Mouse (Mus musculus) Patski (cell line): ENCODE measurements around the gene Gabarap. TPM values are rescaled to one million over a fixed set of nuclear protein-coding genes. Genes with fewer than 3 reads are reported as not detected.

Experiments
- ATAC-seq: fragments of 100-300 bp; one replicate; pipeline ENCODE4 v1.8.0; 2021
- CTCF ChIA-PET: fragments of 350-600 bp; sonication (Branson Sonifier 250); formaldehyde crosslinking; loops from one replicate; lab custom pipeline; 2022; ENCODE audit warnings: inconsistent platforms; lab: Charles Lee
- POLR2A ChIA-PET: fragments of 350-600 bp; sonication (Branson Sonifier 250); formaldehyde crosslinking; loops from one replicate; lab custom pipeline; 2022; ENCODE audit warnings: antibody characterized with exemption, inconsistent platforms; lab: Charles Lee
- DNase-seq: peaks from one replicate; pipeline ENCODE4 v3.0.0-alpha.2; 2011; ENCODE audit warnings: low read depth, low spot score
- H3K27me3 ChIP-seq: fragments of 371-371 bp; one replicate; pipeline ENCODE4 v1.5.1; 2021
- CTCF ChIP-seq: fragments of 100-300 bp; IDR thresholded peaks from one replicate; pipeline ENCODE4 v1.5.1; 2021
- in situ Hi-C: fragments of 300-500 bp; cut with MboI; formaldehyde crosslinking; loops from 3 replicates; pipeline ENCODE4 v1.11.1; 2018; ENCODE audit warnings: low pct_unique_long_range_greater_than_20kb, mixed read lengths
- polyA plus RNA-seq: library from polyadenylated mRNA; unstranded; gene quantifications from one replicate; pipeline ENCODE4 v1.2.3, GENCODE M21; 2021

Gabarap gene
- polyA plus RNA-seq, 1 experiment from 2014 or later = 528 TPM

- DNase-seq (no peak), ATAC-seq (no peak)
- CTCF ChIA-PET = no interaction called here
- in situ Hi-C loops = loop anchor here (25.0 kb wide), 2 partner anchors 571 to 896 kb away; partner anchors contain the start of genes Kdm6b, Per1 and Vamp2
- no peak for TF ChIP-seq CTCF
- H3K27me3 ChIP-seq = no peaks in the 10 kb centered on the region
- POLR2A ChIA-PET = interaction anchor here (1.6 kb wide), 1 partner anchor 14 kb away, joined by 7 read pairs; no protein-coding TSS in a partner anchor
Measured at GRCm38 (mm10) chr11:69982877-69983276, 8.1 kb upstream of the Gabarap start.

DNA sequence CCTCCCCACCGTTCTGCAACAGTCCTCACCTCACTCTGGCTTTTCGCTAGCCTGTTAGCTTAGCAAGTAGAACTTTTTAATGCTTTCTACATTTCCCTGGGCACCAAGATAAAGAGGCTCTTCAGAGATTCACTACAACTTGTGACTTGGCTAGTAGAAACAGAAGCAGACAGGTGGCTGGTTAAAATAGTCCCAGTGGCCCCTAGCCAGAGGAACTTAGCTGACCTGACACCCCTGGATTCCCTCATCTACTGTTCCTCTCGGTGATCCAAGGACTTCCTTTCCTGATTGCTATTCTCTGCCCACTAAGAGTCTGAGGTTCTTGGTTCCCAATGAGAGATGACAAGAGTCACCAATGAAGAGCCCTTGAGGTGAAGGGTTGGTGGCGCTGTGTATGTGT, 7.6 kb upstream of the Gabarap start:
- no peak for TF ChIP-seq CTCF
- DNase-seq = no peak
- H3K27me3 ChIP-seq = no peaks in the 10 kb centered on the region
- no peak for ATAC-seq
- CTCF ChIA-PET = interaction anchor here (0.7 kb wide), 1 partner anchor 35 kb away, joined by 3 read pairs; no protein-coding TSS in a partner anchor
- in situ Hi-C loops = loop anchor here (25.0 kb wide), 2 partner anchors 571 to 896 kb away; partner anchors contain the start of genes Kdm6b, Per1 and Vamp2
- POLR2A ChIA-PET = interaction anchor here (0.6 kb wide), 1 partner anchor 50 kb away, joined by 4 read pairs; no protein-coding TSS in a partner anchor

- in situ Hi-C loops = loop anchor here (25.0 kb wide), 2 partner anchors 572 to 897 kb away; partner anchors contain the start of genes Kdm6b, Per1 and Vamp2
- ATAC-seq = no peak
- POLR2A ChIA-PET = no interaction called here
Measured at GRCm38 (mm10) chr11:69984431-69984830, 6.5 kb upstream of the Gabarap start.

DNA sequence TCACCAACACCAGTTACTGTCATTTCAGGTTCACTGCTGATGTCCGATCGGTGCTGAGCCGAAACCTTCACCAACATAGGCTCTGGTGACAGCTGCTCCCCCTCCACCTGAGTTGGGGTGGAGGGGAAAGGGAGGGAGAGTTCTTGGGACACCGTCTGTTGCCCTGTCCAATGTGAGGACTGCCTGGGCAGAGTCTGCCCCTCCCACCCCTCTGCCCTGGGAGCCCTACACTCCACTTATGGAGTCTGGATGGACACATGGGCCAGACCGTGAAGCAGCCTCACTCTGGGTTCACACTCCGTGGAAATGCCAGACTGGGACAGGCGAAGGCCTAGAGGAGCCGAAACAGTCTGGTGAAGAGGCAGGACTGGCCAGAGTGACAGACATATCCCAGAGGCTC, 994 bp upstream of the Gabarap start:
- no peak for TF ChIP-seq CTCF
- in situ Hi-C loops = loop anchor here (25.0 kb wide), 2 partner anchors 578 to 903 kb away; partner anchors contain the start of genes Kdm6b, Per1 and Vamp2
- no peak for DNase-seq
- no peaks in the 10 kb centered on the region for H3K27me3 ChIP-seq
- POLR2A ChIA-PET = interaction anchor here (2.6 kb wide), 1 partner anchor 9 kb away, joined by 16 read pairs; the partner anchor contains the start of genes Ctdnep1 and Elp5
- CTCF ChIA-PET = no interaction called here
- no peak for ATAC-seq

More at GRCm38 (mm10) chr11:69984431-69984830, 6.5 kb upstream of the Gabarap start:
- no peak for TF ChIP-seq CTCF
- no peaks in the 10 kb centered on the region for H3K27me3 ChIP-seq
- CTCF ChIA-PET = no interaction called here
- DNase-seq = no peak

DNA sequence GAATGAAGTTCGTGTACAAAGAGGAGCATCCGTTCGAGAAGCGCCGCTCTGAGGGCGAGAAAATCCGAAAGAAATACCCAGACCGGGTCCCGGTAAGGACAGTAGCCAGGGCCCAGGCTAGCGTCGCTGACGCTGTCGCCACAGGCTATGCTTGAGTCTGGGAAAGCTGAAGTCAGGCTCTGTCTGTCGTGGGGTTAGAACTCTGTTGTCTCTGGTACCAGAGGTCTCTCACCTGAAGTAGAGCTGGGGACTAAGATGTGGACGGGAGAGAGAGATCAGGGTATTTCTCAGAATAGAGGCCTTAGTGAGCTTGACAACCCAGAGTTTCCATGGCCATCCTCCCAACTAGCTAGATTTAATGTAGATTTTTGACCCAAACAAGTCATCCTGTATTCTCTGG, 768 bp downstream of the Gabarap start:
- no peak for TF ChIP-seq CTCF
- ATAC-seq = no peak
- in situ Hi-C loops = loop anchor here (25.0 kb wide), 2 partner anchors 579 to 904 kb away; partner anchors contain the start of genes Kdm6b, Per1 and Vamp2

DNA sequence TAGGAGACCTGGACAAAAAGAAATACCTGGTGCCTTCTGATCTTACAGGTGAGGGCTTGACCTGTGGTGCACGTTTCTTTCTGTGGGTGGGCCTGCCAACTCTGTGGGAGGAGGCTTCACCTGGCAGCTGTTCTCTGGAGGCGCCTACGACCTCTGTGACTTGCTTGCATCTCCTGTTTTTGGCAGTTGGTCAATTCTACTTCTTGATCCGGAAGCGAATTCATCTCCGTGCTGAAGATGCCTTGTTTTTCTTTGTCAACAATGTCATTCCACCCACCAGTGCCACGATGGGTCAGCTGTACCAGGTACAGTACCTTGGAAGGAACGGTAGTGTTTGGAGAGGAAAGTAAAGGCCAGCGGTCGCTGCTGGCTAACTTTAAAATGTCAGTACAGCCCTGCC, 1.5 kb downstream of the Gabarap start:
- ATAC-seq = no peak
- no peak for DNase-seq
- in situ Hi-C loops = loop anchor here (25.0 kb wide), 2 partner anchors 580 to 905 kb away; partner anchors contain the start of genes Kdm6b, Per1 and Vamp2
- POLR2A ChIA-PET = interaction anchor here (0.6 to 2.6 kb wide), 2 partner anchors 11 to 27 kb away, joined by 3 to 16 read pairs; partner anchors contain the start of genes Ctdnep1 and Elp5
- no peak for TF ChIP-seq CTCF
- CTCF ChIA-PET = no interaction called here
- H3K27me3 ChIP-seq = no peaks in the 10 kb centered on the region

More for the DNA sequence above, 768 bp downstream of the Gabarap start:
- ChIA-PET CTCF (no interaction called here), POLR2A (interaction anchor here (0.6 to 2.6 kb wide), 2 partner anchors 10 to 28 kb away, joined by 3 to 16 read pairs; partner anchors contain the start of genes Ctdnep1 and Elp5)
- no peak for DNase-seq
- no peaks in the 10 kb centered on the region for H3K27me3 ChIP-seq

- in situ Hi-C loops = loop anchor here (25.0 kb wide), 2 partner anchors 581 to 906 kb away; partner anchors contain the start of genes Kdm6b, Per1 and Vamp2
- no peaks in the 10 kb centered on the region for H3K27me3 ChIP-seq
- DNase-seq = no peak
- ChIA-PET CTCF (no interaction called here), POLR2A (interaction anchor here (0.9 kb wide), 1 partner anchor 12 kb away, joined by 3 read pairs; the partner anchor contains the start of gene Ctdnep1)
- ATAC-seq = no peak
- TF ChIP-seq CTCF = no peak
Measured at GRCm38 (mm10) chr11:69992932-69993331, 2.0 kb downstream of the Gabarap start.

DNA sequence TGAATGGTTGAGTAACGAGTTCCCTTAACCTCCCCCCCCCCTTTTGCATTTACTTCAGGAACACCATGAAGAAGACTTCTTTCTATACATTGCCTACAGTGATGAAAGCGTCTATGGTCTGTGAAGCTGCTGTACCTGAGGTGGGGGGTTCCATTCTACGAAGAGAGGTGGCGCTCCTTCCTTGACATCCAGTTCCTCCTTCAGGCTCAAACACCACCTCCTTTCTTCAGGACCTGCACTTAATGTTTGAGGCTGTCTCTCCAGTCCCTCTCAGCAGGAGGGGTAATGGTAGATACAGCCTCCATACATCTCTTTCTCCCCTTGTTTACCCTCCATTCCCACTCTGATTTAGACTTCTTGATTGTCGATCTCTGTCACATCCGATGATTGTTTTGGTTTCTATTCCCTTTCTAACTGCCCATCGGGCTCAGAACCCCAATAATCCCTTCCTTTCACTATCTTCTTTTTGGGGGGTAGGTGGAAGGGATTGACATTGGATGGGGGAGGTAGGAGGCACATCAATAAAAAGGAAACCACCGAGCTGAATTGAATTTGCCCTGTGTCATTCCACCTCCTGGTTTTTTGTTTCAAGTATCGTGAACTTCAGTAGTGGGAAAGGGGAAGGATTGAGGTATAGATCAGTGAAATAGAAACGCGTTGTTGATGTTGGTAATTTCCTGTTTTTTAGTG, 3.6 kb downstream of the Gabarap start:
- ATAC-seq (no peak), DNase-seq (no peak)
- H3K27me3 ChIP-seq = no peaks in the 10 kb centered on the region
- CTCF ChIA-PET = no interaction called here
- POLR2A ChIA-PET = no interaction called here
- TF ChIP-seq CTCF = no peak
- in situ Hi-C loops = loop anchor here (25.0 kb wide), 2 partner anchors 582 to 907 kb away; partner anchors contain the start of genes Kdm6b, Per1 and Vamp2

DNA sequence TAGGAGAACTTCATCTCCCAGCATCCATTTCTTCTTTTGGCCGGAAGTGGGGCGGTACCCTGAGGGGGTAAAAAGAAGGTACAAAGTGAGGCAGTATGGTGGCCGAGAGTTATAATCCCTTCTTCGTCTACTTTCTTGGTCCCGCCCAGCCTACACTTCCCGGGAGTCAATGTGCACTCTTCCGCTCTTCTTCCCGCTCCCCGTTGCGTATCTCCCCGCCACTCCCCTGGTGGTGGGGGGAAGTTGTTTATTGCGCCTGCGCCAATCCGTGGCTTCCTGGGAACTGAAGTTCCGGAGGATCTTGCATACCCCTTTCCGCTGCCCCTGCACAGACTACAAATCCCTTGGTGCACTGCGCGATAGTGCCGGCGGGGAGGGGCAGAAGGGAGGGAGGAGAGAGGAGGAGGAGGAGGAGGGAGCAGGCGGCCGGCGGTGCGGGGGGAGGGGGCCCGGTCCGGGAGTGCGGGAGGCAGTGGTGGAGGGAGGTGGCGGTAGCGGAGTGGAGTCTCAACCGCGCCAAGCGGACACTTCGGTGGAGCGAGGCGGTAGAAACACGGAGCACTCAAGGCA, 4.5 kb downstream of the Gabarap start, which contains the start of gene Phf23:
Gene Phf23, plus strand, starts transcription at position 387 of the 570 bp plus-strand sequence.
- ChIA-PET POLR2A (interaction anchor here (0.5 to 1.7 kb wide), 4 partner anchors 13 to 95 kb away, joined by 3 to 7 read pairs (median 5); partner anchors contain the start of genes Acadvl and Elp5), CTCF (interaction anchor here (1.4 to 1.6 kb wide), 2 partner anchors 14 to 61 kb away, joined by 4 to 5 read pairs; no protein-coding TSS in a partner anchor)
- ATAC-seq (peak; percentile 63), DNase-seq (peak; percentile 97)
- in situ Hi-C loops = loop anchor here (25.0 kb wide), 2 partner anchors 583 to 908 kb away; partner anchors contain the start of genes Kdm6b, Per1 and Vamp2
- no peak for TF ChIP-seq CTCF
- no peaks in the 10 kb centered on the region for H3K27me3 ChIP-seq
